Mouse (Mus musculus) left cerebral cortex, adult 8-10 months (tissue): Measurements from ENCODE around the gene Chd2. TPM values are rescaled to one million over a fixed set of nuclear protein-coding genes. Genes with fewer than 3 reads are reported as not detected.
"Not testable (repeated sequence)": the region's sequence is repeated elsewhere in the genome, so short reads cannot be mapped to it uniquely, and the experiment has no call there.

ENCODE experiments used
- DNase-seq, 2 experiments: peaks; one replicate each; pipeline ENCODE4 v3.0.0; 2022; ENCODE audit warnings: low spot score in 2 of 2
- total RNA-seq, 4 experiments: library from RNA; stranded (reverse); gene quantifications; 2 replicates each; pipeline ENCODE4 v1.2.4; 2022

The Chd2 gene
- total RNA-seq, 4 experiments from 2014 or later, result 45.2 to 57.4 (median 48.6) TPM

- no peak for DNase-seq
Measured at GRCm38 (mm10) chr7:73523183-73523582, 18.4 kb downstream of the Chd2 start.

- no peak for DNase-seq
Measured at GRCm38 (mm10) chr7:73521277-73522193, 20.1 kb downstream of the Chd2 start.

- DNase-seq, result no peak
Measured at GRCm38 (mm10) chr7:73520231-73520630, 21.4 kb downstream of the Chd2 start.

- DNase-seq, result no peak
Measured at GRCm38 (mm10) chr7:73519060-73519796, 22.4 kb downstream of the Chd2 start.

- DNase-seq, result not testable (repeated sequence)
Measured at GRCm38 (mm10) chr7:73518373-73518980, 23.2 kb downstream of the Chd2 start.

GRCm38 (mm10) chr7:73517432-73518054 lies 24.1 kb downstream of the Chd2 start:
- DNase-seq, result no peak

GRCm38 (mm10) chr7:73516820-73517219 lies 24.8 kb downstream of the Chd2 start:
- no peak for DNase-seq

GRCm38 (mm10) chr7:73514560-73514959 lies 27.1 kb downstream of the Chd2 start:
- DNase-seq, result no peak

GRCm38 (mm10) chr7:73512422-73512821 lies 29.2 kb downstream of the Chd2 start:
- no peak for DNase-seq

- no peak for DNase-seq
Measured at GRCm38 (mm10) chr7:73508688-73509087, 32.9 kb downstream of the Chd2 start.

- no peak for DNase-seq
Measured at GRCm38 (mm10) chr7:73507491-73507890, 34.1 kb downstream of the Chd2 start.

GRCm38 (mm10) chr7:73506852-73507251 lies 34.8 kb downstream of the Chd2 start:
- no peak for DNase-seq

GRCm38 (mm10) chr7:73505266-73505665 lies 36.4 kb downstream of the Chd2 start:
- no peak for DNase-seq

GRCm38 (mm10) chr7:73498200-73498599 lies 43.4 kb downstream of the Chd2 start:
- no peak for DNase-seq

- no peak for DNase-seq
Measured at GRCm38 (mm10) chr7:73489261-73489660, 52.4 kb downstream of the Chd2 start.

GRCm38 (mm10) chr7:73481094-73481493 lies 60.5 kb downstream of the Chd2 start:
- no peak for DNase-seq

- no peak for DNase-seq
Measured at GRCm38 (mm10) chr7:73479506-73479905, 62.1 kb downstream of the Chd2 start.

GRCm38 (mm10) chr7:73478157-73479058 lies 63.2 kb downstream of the Chd2 start:
- no peak for DNase-seq

- no peak for DNase-seq
Measured at GRCm38 (mm10) chr7:73467741-73468140, 73.9 kb downstream of the Chd2 start.

- no peak for DNase-seq
Measured at GRCm38 (mm10) chr7:73463546-73463945, 78.1 kb downstream of the Chd2 start.
